Mouse (Mus musculus) liver (tissue): ENCODE measurements around the gene Olfr875.
"Not testable (repeated sequence)": the region's sequence is repeated elsewhere in the genome, so short reads cannot be mapped to it uniquely, and the experiment has no call there.

ENCODE experiments used
- DNase-seq: peaks from one replicate; pipeline ENCODE4 v3.0.0-alpha.2; 2020; ENCODE audit warnings: mixed read lengths

Gene Olfr875

DNA sequence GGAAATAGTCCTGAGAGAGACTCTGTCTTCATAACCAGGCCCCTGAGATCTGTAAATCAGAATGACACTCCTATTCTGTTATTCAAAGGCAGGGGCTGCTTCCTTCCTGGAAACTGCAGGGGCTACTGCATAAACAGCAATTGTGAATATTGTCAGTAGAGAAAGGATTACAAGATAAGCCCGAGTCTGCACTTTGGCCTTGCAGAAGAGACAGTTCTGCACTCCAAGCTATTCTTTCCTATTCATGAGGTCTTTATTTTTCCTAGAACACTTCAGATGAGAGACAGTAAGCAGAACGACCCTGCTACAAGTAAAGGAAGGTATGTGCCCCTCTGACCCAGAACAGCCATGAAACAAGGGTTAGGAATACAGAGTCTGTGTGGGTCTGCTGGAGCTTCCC, at the start of gene Olfr875:
Gene Olfr875 (plus strand): TSS at position 99 of the 400 bp plus-strand sequence.
- no peak for DNase-seq

GRCm38 (mm10) chr9:37734310-37734709, 37.3 kb upstream of the Olfr875 start:
- no peak for DNase-seq

GRCm38 (mm10) chr9:37744806-37745205, 26.9 kb upstream of the Olfr875 start, which contains the start of gene Olfr874:
Olfr874 (plus strand) TSS chr9:37745106.
- DNase-seq: no peak

DNA sequence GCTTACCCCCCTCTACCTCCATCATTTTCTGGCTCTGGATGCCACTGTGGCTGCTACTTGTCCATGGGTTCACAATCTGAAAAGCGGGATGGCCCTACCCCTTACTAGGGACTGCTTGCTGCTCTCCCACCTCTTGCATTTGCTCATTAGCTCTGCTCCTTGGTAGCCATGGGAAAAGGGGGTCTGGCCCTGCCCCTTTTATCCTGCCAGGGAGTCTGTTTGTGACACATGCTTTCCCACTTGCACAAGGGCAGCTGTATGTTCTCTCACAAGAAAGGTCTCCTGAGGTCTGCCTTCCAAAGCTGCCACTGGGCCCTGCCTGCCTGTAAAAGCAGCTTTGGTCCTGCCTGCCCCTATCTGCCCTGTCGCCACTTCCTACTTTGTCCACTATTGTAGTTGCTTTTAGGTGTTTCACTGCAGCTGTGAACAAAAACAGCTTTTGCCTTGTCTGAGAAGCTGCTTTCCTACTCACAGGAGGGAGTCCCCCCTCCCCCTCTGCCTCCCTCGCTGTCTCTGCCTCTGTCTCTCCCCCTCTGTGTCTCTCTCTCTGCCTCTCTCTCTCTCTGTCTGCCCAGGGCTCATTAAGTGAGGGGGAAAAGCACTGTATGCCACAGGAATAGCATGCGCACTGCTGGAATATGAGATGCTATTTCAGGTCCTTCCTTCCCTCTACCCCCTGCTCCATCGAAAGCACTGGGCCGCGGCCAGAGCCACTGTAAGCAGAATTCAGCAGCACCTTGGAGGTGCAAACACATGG, 21.2 kb upstream of the Olfr875 start:
- no peak for DNase-seq

- no peak for DNase-seq
Measured at GRCm38 (mm10) chr9:37751467-37751866, 20.2 kb upstream of the Olfr875 start.

DNA sequence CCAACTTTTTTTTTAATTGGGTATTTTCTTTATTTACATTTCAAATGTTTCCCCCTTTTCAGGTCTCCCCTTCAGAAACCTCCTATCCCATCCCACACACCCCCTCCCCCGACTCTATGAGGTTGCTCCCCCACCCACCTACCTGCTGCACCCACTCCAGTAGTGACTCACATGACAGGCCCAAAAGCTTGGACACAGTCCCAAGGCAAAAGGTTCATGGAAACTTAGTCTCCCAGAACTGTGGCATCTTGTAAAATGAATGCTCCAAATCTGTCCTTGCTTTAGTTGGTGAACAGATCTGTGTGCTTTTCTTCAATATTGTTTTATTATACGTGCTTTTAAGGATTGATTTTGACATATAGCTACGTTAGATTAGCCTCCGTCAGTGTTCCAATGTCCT, 19.7 kb upstream of the Olfr875 start:
- DNase-seq: no peak

DNA sequence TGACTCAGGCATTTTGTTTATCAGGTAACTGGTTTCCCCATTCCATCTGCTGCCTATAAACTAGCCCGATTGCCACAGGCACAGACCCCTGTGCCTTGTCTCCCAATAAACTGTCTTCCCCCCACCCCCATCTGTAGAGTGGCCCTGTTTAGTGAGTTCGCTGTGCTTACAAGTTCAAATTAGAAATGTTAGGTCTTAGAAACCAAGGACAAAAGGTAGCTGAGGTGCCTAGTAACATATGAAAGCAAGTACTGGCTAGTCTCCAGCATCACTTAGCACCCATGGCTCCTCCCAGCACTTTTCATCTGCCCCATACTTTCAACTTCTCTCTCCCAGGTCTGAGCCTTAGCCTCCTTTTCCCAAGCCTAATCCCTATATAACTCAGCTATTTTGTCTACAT, 9.9 kb upstream of the Olfr875 start:
- no peak for DNase-seq

DNA sequence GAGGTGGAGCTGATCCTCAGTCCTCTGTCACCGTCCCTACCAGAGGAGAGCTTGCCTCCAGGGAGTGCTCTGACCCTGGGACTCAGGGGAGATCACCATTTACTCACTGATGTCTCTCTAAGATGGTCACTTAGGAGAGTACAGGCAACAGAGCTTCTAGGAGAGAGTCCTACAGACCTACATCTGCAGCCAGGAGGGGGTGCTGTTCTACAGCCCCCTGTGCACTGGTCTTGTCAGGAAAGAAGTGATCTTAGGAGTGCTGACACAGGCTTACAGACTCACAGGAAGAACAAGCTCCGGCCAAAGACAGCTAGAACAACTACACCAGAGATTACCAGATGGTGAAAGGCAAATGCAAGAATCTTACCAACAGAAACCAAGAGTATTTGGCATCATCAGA, 9.1 kb upstream of the Olfr875 start:
- no peak for DNase-seq

DNA sequence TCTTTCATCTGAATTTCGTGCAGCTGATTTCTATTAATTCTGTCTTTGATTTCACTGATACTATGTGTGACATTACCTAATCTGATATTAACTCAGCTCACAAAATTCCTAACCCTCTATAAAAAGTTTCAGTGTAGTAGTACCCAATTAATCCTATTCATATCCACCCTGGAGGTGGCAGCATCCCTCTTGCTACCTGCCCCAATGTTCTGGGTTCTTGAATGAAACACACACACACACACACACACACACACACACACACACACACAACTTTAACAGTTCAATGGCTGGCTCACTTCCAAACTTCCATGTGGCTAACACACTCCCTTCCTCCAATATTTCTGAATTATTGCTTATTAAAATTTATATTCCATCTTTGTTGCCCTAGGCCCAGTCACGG, 996 bp upstream of the Olfr875 start:
- no peak for DNase-seq

DNA sequence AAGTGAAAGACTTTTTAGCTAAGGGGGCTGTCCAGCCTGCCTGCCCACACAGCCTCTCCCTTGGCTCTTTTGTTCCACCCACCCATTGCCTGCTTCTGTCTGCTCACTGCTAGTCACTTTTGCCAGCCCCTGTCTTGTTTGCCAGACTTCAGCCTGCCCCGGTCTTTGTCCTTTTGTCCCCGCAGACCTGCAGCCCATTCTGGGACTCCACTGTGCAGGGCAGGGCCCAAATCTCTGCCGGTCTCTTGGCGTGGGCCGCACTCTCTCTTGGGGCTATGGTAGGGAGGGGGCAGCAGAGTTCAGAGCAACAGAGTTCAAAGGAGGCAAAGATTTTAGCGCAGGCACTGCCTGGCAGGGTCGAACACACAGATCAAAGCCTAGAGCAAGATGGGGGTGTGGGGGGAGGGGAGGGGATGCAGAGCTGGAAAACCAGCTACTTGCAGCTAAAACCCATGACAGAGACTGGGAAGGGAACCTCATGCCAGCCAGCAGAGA, 11.2 kb downstream of the Olfr875 start:
- peak; percentile 30 for DNase-seq

DNA sequence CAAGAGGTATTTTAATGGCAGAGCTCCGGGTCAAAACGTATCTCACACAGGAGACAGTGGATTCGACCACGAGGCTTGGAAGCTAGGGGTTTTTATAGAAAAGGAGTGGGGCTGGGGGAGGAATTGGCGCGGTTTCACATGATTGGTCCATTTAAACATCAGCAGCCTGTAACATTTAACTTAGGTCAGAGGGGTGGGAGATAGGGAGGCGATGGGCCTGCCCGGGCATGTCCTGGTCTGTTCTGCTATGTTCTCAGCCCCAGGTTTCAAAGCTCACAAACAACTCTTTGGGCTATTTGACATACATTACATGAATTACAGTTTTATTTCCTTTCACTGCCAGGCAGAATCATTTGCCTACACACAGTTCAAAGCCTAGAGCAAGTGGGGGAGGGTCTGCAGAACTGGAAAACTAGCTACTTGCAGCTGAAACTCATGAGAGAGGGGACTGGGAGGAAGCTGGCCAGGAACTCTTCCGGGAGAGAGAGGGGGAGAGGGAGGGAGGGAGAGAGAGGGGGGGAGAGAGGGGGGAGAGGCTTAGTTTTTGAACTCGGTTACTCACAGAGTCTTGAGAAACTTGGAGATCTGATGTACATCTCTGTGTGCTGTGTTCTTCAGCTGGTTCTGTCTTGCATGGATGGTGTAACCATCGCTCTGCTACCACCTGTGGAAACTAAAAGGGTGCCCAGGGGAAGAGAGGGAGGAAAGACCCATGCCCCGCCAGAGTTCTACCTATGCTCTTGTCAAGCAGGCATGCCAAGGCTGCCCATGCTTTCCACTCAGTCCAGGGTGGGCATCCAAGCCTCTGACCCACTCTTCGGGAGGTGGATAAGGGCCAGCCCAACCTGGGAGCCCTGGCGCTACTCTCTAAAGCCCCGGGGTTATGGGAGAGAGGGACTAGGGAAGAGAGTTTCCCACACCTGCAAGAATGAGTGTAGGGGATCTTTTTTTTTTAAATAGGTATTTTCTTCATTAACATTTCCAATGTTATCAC, 12.0 kb downstream of the Olfr875 start:
- not testable (repeated sequence) for DNase-seq

DNA sequence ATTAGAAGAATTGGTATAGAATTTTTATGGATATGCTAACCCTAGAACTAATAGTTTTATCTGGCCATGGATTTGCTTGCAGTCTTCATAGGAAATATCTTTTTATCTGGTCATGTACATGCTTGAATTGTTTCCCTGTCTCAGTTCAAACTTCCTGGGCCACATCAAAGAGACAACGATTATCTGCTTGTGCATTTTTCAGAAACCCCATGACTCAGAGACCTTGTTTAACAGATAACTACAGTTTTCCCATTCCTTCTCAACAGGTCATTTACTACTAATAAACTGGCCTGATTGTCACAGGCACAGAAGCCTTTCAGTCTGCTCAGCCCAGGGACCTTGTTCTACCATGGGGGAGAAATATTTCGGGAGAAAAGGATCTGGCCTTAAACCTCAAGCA, 14.8 kb downstream of the Olfr875 start:
- DNase-seq: no peak

GRCm38 (mm10) chr9:37802055-37802454, 30.4 kb downstream of the Olfr875 start:
- no peak for DNase-seq

DNA sequence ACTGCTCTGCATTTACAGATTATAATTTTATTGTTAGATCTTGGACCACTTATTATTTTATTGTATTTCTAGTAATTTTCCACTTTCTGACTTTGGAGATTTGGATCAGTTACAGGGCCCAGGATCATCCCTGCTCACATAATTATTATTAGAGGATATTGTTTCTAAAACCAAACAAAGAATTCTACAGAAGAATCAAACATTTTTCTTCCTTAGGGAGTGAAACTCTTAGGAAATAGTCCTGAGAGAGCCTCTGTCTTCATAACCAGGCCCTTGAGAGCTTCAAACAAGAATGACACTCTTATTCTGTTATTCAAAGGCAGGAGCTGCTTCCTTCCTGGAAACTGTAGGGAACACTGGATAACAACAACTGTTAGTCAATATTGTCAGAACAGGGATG, 31.1 kb downstream of the Olfr875 start, which contains the start of gene Olfr876:
Gene Olfr876 (plus strand): TSS at position 301 of the 400 bp plus-strand sequence.
- DNase-seq: no peak

GRCm38 (mm10) chr9:37807235-37807634, 35.6 kb downstream of the Olfr875 start:
- no peak for DNase-seq

DNA sequence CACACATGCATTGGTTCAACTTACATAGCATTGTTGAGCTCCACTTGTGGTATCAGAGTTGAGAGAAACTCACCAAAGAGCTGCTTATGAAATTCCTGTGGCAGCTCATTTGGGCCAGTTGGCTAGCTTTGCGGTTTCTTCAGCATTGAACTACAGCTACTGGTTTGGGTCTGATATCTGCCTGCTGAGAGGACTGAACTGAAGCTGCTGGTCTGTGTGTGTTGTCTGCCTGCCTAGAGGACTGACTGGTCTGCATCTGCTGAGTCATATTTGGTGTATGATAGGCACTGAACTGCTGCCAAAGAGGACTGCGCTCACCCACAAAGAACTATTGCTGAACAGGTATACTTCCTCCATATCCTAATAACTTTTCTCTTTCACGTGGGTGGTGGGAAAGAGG, 36.8 kb downstream of the Olfr875 start:
- DNase-seq: no peak

DNA sequence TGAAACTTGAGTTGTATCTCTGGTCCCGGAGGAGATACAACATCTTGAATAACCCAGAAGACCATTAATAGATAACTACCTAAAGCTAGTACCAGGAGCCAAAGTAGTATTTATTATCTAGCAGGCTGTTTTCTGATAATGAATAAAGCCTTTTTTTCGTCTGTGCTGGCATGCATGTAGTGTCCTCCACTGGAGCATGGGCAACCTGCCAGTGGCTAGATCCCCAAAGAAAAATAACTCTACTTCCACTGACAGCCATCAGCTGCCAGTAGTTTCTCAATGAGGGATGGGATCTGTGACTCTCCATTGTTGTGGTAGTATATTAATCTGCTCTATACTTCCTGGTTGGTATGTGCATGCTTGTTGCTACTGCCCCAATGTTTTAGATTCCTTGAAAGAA, 37.3 kb downstream of the Olfr875 start:
- no peak for DNase-seq

DNA sequence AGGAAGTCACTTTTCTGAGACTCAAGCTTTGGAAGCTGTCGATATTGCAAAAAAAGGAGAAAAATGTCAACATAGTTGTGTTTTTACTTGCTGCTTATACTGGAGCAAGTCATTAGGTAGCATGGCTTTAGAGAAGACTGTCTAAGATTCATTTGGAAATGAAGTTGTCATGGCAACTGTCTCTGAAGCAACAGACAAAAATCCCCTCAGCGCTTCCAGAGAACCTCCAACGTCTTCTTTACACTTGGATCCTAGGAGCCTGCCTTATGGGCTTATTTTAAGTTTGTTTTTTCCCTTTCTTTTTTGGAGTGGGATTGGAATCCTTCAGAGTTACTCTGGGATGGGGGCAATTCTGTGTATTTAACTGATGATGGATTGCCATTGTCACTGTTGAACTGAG, 43.0 kb downstream of the Olfr875 start:
- DNase-seq: no peak
